ENCODE assay signal across 15 mouse cellular contexts in genomic region chr16:36640993-36641392, GRCm38 (mm10). TPM values are rescaled to one million over a fixed set of nuclear protein-coding genes. Genes with fewer than 3 reads are reported as not detected.
"Had no signal": no experiment of that assay in that cellular context is flagged by ENCODE, and none has a peak within 500 bp of the region (broad histone marks: within the 10 kb centered on the region; RNA-seq: fewer than 3 reads in every experiment).

No protein-coding gene starts in this region.

- H3K36me3 ChIP-seq: limb, embryonic 10.5 days; liver, embryonic 15.5 days; midbrain, embryonic 15.5 days; neural tube, embryonic 13.5 days had no signal

- DNase-seq: kidney, adult 9 months; kidney, postnatal 4 days; lung, embryonic 14.5 days; lung, postnatal 14 days; right cerebral cortex, postnatal 14 days; thymus, postnatal 36 days had no signal

- H3K4me3 ChIP-seq: layer of hippocampus, adult 2 months; left cerebral cortex, adult 2 months; limb, embryonic 10.5 days; liver, embryonic 15.5 days; midbrain, embryonic 15.5 days; neural tube, embryonic 13.5 days had no signal

- H3K27me3 ChIP-seq: liver, embryonic 15.5 days; midbrain, embryonic 15.5 days; neural tube, embryonic 13.5 days had no signal

- H3K9me3 ChIP-seq: limb, embryonic 10.5 days; liver, embryonic 15.5 days; midbrain, embryonic 15.5 days; neural tube, embryonic 13.5 days had no signal

- ATAC-seq: midbrain, embryonic 15.5 days had no signal

- H3K27ac ChIP-seq: kidney, postnatal 0 days; layer of hippocampus, adult 2 months; left cerebral cortex, adult 2 months; limb, embryonic 10.5 days; liver, embryonic 15.5 days; midbrain, embryonic 15.5 days; neural tube, embryonic 13.5 days had no signal

- H3K9ac ChIP-seq: liver, embryonic 15.5 days; lung, embryonic 14.5 days; midbrain, embryonic 15.5 days; neural tube, embryonic 13.5 days had no signal

- H3K4me2 ChIP-seq: liver, embryonic 11.5 days; liver, embryonic 15.5 days; lung, embryonic 14.5 days; midbrain, embryonic 11.5 days; midbrain, embryonic 15.5 days; neural tube, embryonic 13.5 days had no signal

- H3K4me1 ChIP-seq: limb, embryonic 10.5 days; liver, embryonic 15.5 days; midbrain, embryonic 15.5 days; neural tube, embryonic 13.5 days had no signal

RNA-seq across cellular contexts. Expression of gene Ildr1, which starts 52.8 kb away (rescaled TPM):
- polyA plus RNA-seq: liver, embryonic 11.5 days; neural tube, embryonic 13.5 days had no signal
